Mouse (Mus musculus): ENCODE data around the gene 1700003F12Rik.

Gene 1700003F12Rik

DNA sequence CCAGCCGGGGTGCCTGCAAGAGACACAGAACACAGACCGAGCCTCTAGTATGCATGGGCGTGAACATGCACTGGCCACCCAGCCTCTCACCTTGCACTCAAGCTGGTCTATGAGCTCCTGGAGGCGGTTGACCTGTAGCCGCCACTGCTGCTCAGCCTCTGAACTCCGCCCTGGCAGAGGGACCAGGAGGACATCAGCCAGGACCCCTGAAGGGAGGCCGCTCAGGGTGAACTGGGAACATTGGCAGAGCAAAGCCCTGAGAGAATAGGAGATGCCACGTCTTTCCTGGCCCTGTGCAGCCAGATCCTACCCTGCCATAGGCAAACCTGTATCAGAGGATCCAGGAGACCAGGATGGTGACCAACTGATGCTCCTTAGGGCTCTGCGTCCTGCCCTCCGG is at the start of gene 1700003F12Rik:
1700003F12Rik (plus strand) TSS at position 375 of the 400 bp plus-strand sequence.
- Histone ChIP-seq H3K36me3 (ENCODE audit: insufficient read depth, low read length) (peaks cover 54% of the 10 kb centered on the region), H3K4me3 (replicated peaks; ENCODE audit: low read length) (no peak within 1 kb of the TSS), H3K27me3 (ENCODE audit: insufficient read depth, low read length) (peaks cover 36% of the 10 kb centered on the region), H3K9me3 (ENCODE audit: low read length) (no peaks in the 10 kb centered on the region), H3K4me1 (replicated peaks; ENCODE audit: low read depth, low read length) (peaks cover 29% of the 10 kb centered on the region)
- no peak for TF ChIP-seq NANOG (IDR thresholded peaks at IDR 0.05; ENCODE audit: borderline replicate concordance, low read length)
- no peak for TF ChIP-seq POU5F1 (IDR thresholded peaks at IDR 0.05; ENCODE audit: borderline replicate concordance, low read length)
- TF ChIP-seq CTCF (conservative IDR thresholded peaks at IDR 0.05; ENCODE audit: low read length), result no peak

DNA sequence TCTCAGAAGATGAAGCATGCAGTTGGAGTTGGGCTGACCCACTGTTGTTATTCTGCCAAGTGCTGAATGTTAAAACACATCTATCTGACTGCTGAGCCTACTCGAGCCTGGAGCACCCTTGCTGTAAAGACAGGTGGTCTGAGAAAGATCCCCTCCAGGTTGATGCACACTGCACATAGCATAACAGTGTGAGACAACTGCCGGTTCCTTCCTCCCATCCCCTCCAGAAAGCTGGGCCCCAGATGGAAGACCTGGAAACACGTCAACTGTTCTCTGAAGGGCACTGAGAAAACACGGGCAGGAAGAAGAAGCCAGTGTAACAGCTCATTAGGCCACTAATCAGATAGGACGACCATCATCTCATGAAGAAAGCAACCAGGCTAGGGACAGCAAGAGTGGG is 48.3 kb upstream of the 1700003F12Rik start:
- no peaks in the 10 kb centered on the region for H3K9me3 ChIP-seq (ENCODE audit: low read length)
- H3K4me1 ChIP-seq (replicated peaks; ENCODE audit: low read depth, low read length), result peaks cover 86% of the 10 kb centered on the region
- peaks cover 73% of the 10 kb centered on the region for H3K36me3 ChIP-seq (ENCODE audit: insufficient read depth, low read length)
- H3K27me3 ChIP-seq (ENCODE audit: insufficient read depth, low read length), result no peaks in the 10 kb centered on the region
- TF ChIP-seq POU5F1 (IDR thresholded peaks at IDR 0.05; ENCODE audit: borderline replicate concordance, low read length), result no peak
- no peak for TF ChIP-seq NANOG (IDR thresholded peaks at IDR 0.05; ENCODE audit: borderline replicate concordance, low read length)
- no peak for TF ChIP-seq CTCF (conservative IDR thresholded peaks at IDR 0.05; ENCODE audit: low read length)
- H3K4me3 ChIP-seq (replicated peaks; ENCODE audit: low read length), result no peak overlapping the region

DNA sequence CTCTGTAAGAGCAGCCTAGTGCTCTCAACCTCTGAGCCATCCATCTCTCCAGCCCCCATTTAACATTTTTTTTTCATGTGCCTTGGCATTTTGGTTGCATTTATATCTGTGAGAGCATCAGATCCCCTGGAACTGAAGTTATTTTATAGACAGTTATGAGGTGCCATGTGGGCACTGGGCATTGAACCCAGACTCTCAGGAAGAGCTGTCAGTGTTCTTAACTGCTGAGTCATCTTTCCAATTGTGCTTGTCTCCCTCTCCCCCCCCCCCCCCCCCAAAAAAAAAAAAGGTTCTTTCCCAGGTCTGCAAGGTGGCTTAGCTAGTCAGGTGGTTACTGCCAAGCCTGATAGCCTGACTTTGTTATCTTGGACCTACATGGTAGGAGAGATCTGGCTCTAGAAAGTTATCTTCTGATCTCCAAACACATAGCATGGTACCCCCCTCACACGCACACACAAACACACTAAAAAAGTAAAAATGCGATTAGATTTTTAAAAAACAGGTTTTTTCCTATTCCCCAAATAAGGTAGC is 47.1 kb upstream of the 1700003F12Rik start:
- H3K4me3 ChIP-seq (replicated peaks; ENCODE audit: low read length), result no peak overlapping the region
- H3K9me3 ChIP-seq (ENCODE audit: low read length), result no peaks in the 10 kb centered on the region
- H3K4me1 ChIP-seq (replicated peaks; ENCODE audit: low read depth, low read length), result peaks cover 78% of the 10 kb centered on the region
- peaks cover 80% of the 10 kb centered on the region for H3K36me3 ChIP-seq (ENCODE audit: insufficient read depth, low read length)
- no peak for TF ChIP-seq NANOG (IDR thresholded peaks at IDR 0.05; ENCODE audit: borderline replicate concordance, low read length)
- no peak for TF ChIP-seq POU5F1 (IDR thresholded peaks at IDR 0.05; ENCODE audit: borderline replicate concordance, low read length)
- TF ChIP-seq CTCF (conservative IDR thresholded peaks at IDR 0.05; ENCODE audit: low read length), result no peak
- no peaks in the 10 kb centered on the region for H3K27me3 ChIP-seq (ENCODE audit: insufficient read depth, low read length)

DNA sequence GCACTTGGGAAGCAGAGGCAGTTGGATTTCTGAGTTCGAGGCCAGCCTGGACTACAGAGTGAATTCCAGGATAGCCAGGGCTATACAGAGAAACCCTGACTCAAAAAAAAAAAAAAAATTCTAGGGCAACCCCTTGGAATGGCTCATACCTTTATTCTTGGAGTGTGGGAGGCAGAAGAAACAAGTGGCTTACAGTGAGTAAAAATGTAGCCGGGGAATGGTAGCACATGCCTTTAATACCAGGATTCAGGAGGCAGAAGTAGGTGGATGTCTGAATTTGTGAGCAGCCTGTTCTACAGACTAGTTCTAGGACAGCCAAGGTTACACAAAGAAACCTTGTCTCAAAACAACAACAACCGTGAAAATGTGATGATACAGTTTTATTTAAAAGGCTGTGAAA is 46.1 kb upstream of the 1700003F12Rik start:
- TF ChIP-seq NANOG (IDR thresholded peaks at IDR 0.05; ENCODE audit: borderline replicate concordance, low read length), result no peak
- no peak for TF ChIP-seq CTCF (conservative IDR thresholded peaks at IDR 0.05; ENCODE audit: low read length)
- no peak for TF ChIP-seq POU5F1 (IDR thresholded peaks at IDR 0.05; ENCODE audit: borderline replicate concordance, low read length)
- no peaks in the 10 kb centered on the region for H3K27me3 ChIP-seq (ENCODE audit: insufficient read depth, low read length)
- H3K9me3 ChIP-seq (ENCODE audit: low read length), result no peaks in the 10 kb centered on the region
- no peak overlapping the region for H3K4me3 ChIP-seq (replicated peaks; ENCODE audit: low read length)
- peaks cover 81% of the 10 kb centered on the region for H3K36me3 ChIP-seq (ENCODE audit: insufficient read depth, low read length)
- H3K4me1 ChIP-seq (replicated peaks; ENCODE audit: low read depth, low read length), result peaks cover 70% of the 10 kb centered on the region

DNA sequence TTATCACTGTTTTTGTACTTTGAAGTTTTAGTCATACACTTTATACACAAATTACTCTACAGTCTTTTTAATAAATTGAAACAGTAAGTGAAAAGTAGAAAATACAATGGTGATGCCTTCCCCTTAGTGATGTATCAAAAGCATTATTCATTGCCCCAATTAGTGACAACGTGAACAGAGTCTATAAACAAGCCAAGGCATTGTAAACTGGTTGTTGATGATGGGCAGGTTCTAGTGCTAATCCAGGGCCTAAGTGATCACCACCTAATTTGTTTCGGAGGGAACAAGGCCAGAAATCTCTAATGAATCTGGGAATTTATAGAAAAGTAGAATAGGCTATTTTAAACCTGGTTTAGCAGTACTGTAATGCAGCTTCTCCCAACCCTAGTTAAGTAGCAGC is 39.8 kb upstream of the 1700003F12Rik start:
- Histone ChIP-seq H3K27me3 (ENCODE audit: insufficient read depth, low read length) (no peaks in the 10 kb centered on the region), H3K4me1 (replicated peaks; ENCODE audit: low read depth, low read length) (peaks cover 43% of the 10 kb centered on the region), H3K4me3 (replicated peaks; ENCODE audit: low read length) (no peak overlapping the region), H3K9me3 (ENCODE audit: low read length) (no peaks in the 10 kb centered on the region), H3K36me3 (ENCODE audit: insufficient read depth, low read length) (peaks cover 98% of the 10 kb centered on the region)
- TF ChIP-seq CTCF (conservative IDR thresholded peaks at IDR 0.05; ENCODE audit: low read length) (no peak), POU5F1 (IDR thresholded peaks at IDR 0.05; ENCODE audit: borderline replicate concordance, low read length) (no peak), NANOG (IDR thresholded peaks at IDR 0.05; ENCODE audit: borderline replicate concordance, low read length) (no peak)

DNA sequence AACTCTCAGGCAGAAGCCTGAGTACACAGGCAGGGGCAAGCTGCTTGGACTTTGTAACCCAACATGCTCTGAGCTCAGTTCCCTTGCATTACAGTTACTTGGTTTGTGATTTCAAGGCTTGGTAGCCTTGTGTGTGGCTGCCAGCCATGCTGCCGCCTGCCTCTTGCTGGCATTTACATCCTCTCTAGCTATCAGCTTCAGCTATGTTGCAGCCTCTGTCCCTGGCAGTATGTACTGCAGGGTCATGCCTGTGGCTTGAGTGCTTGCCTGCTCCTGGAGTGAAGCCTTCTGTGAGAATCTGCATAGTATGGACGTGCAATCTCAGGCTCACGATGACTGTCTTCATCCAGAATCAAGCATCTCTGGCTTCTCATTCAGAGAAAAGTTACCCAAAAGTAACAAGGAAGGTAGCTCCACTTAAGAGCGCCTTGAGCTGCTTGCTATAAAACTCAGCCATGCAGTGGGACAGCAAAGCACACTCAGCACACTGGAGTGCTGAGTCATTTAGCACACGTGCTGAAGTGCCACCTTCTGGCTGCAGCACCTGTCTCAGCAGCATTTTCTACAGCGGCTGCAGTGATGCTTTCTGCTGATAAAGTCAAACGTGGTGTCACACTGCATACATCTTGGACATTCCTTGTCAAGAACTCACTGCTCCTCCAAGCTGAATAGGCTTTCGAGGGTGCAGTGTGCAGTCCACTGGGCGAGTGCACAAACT is 39.2 kb upstream of the 1700003F12Rik start:
- Histone ChIP-seq H3K36me3 (ENCODE audit: insufficient read depth, low read length) (peaks cover 98% of the 10 kb centered on the region), H3K27me3 (ENCODE audit: insufficient read depth, low read length) (no peaks in the 10 kb centered on the region), H3K4me1 (replicated peaks; ENCODE audit: low read depth, low read length) (peaks cover 37% of the 10 kb centered on the region), H3K9me3 (ENCODE audit: low read length) (no peaks in the 10 kb centered on the region), H3K4me3 (replicated peaks; ENCODE audit: low read length) (no peak overlapping the region)
- TF ChIP-seq CTCF (conservative IDR thresholded peaks at IDR 0.05; ENCODE audit: low read length), result 0 out of 2 replicates have a peak, but pooled peaks have one; percentile 6
- TF ChIP-seq NANOG (IDR thresholded peaks at IDR 0.05; ENCODE audit: borderline replicate concordance, low read length), result no peak
- TF ChIP-seq POU5F1 (IDR thresholded peaks at IDR 0.05; ENCODE audit: borderline replicate concordance, low read length), result no peak

DNA sequence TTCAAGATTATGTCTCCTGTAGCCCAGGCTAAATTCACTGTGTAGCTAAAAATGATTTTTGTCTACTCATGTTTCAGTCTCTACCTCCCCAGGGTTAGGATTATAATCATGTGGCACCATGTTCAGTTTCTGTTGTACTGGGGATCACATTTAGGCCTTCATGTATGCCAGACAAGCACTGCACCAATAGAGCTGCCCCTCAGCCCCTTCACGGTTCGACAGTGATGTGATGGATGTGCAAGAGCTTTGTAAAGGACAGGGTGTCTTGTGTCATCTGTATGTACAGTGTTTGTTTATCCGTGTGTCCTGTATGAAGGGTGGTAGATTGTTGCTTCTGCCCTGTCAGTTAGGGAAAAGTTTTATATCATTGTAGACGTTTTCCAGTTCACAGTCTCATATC is 38.4 kb upstream of the 1700003F12Rik start:
- TF ChIP-seq POU5F1 (IDR thresholded peaks at IDR 0.05; ENCODE audit: borderline replicate concordance, low read length), result no peak
- no peak for TF ChIP-seq NANOG (IDR thresholded peaks at IDR 0.05; ENCODE audit: borderline replicate concordance, low read length)
- no peaks in the 10 kb centered on the region for H3K27me3 ChIP-seq (ENCODE audit: insufficient read depth, low read length)
- H3K9me3 ChIP-seq (ENCODE audit: low read length), result no peaks in the 10 kb centered on the region
- H3K36me3 ChIP-seq (ENCODE audit: insufficient read depth, low read length), result peaks cover 98% of the 10 kb centered on the region
- H3K4me1 ChIP-seq (replicated peaks; ENCODE audit: low read depth, low read length), result peaks cover 30% of the 10 kb centered on the region
- no peak overlapping the region for H3K4me3 ChIP-seq (replicated peaks; ENCODE audit: low read length)

DNA sequence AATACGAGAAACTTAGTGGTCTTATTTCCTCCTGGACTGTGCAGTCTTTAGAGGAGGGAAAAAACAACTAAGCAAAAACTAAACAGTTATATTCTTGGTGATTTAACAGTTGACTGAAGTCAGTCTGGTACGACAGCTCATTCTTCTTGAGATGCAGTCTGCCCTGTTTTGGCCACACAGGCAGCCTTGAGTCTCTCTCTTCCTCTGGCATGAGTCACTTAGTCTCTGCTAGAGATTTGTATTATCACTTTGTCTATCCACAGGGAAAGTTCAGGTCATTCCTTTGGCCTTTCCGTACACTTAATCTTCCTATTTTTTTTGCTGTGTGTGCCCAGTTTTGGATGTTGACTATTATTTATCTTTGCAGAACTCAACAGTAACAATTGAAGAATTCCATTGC is 36.7 kb upstream of the 1700003F12Rik start:
- Histone ChIP-seq H3K27me3 (ENCODE audit: insufficient read depth, low read length) (no peaks in the 10 kb centered on the region), H3K4me3 (replicated peaks; ENCODE audit: low read length) (no peak overlapping the region), H3K36me3 (ENCODE audit: insufficient read depth, low read length) (peaks cover 94% of the 10 kb centered on the region), H3K4me1 (replicated peaks; ENCODE audit: low read depth, low read length) (peaks cover 26% of the 10 kb centered on the region), H3K9me3 (ENCODE audit: low read length) (no peaks in the 10 kb centered on the region)
- TF ChIP-seq NANOG (IDR thresholded peaks at IDR 0.05; ENCODE audit: borderline replicate concordance, low read length) (no peak), POU5F1 (IDR thresholded peaks at IDR 0.05; ENCODE audit: borderline replicate concordance, low read length) (no peak), CTCF (conservative IDR thresholded peaks at IDR 0.05; ENCODE audit: low read length) (no peak)
